Mouse (Mus musculus): ENCODE data around the gene Mrtfa.

DNA sequence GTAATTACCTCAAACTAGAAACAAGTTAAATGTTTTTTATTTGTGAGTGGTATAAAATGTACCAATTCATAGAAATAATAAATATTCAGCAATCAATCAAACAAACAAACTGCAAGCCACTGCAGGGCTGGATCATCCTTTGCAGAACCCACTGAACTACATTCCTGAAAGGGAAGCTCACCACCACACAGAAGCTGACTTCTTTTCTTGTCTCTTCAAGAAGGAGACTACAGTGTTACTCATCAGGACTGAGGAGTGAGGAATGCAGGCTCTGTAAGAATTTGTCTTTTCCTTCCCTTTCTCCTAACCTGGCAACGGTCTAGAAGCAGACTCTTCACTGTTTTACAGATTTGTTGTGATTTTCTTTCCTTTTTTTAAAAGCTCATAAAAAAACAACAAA lies 120.1 kb downstream of the Mrtfa start:
- TF ChIP-seq EP300 (IDR thresholded peaks at IDR 0.05; ENCODE audit: insufficient read depth, low read depth, low read length) (no peak), POLR2A (IDR thresholded peaks at IDR 0.05; ENCODE audit: insufficient read depth, low read length) (no peak), CTCF (IDR thresholded peaks at IDR 0.05; ENCODE audit: low read depth, low read length) (no peak)

All from ES-Bruce4 (cell line).